Mouse (Mus musculus): ENCODE data around the gene Ryr2. TPM values are rescaled to one million over a fixed set of nuclear protein-coding genes. Genes with fewer than 3 reads are reported as not detected.

Ryr2 gene
- total RNA-seq, 1 experiment from 2014 or later = not detected

DNA sequence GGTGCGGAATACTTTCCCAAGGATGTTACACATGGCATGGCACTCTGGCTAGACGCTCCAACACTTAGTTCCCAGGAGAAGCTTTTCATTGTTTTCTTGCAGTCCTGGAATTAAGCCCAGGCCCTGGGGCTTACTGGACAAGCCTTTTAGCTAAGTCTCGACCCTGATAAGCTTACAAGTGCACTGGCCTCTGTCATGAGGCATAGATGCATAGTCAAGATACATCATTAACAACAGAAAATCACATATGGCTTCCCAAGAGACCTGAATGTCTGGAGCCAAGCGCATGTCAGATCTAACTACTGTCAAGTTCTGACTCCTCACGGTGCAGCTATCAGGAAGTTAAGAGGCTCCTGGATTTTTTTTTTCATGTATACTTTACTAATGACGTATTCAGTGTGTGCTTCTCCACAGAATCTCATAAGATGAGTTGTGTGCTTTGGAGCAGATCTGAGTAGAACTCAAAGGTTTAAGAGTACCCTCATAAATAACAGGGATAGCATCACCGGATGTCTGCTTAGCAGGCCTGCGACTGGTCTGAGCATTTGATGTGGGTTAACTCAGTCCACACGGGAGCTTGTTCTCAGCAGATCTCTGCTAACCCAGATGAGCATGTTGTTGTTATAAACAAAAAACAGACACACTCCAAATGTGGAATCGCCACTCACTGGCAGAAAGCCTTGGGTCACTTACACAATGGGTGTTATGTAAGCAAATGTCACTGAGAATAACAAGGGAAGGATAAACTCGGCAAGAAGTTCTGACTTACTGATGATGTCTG lies 179.8 kb downstream of the Ryr2 start:
- no peak for ATAC-seq (replicated peaks in 1 of 2; ENCODE audit: insufficient read depth in 1 of 2, low FRiP score in 2 of 2, low TSS enrichment in 1 of 2, low read depth in 1 of 2, poor library complexity in 2 of 2, severe bottlenecking in 2 of 2)

GRCm38 (mm10) chr13:11926215-11926614 lies 180.5 kb downstream of the Ryr2 start:
- no peak for ATAC-seq (replicated peaks in 1 of 2; ENCODE audit: insufficient read depth in 1 of 2, low FRiP score in 2 of 2, low TSS enrichment in 1 of 2, low read depth in 1 of 2, poor library complexity in 2 of 2, severe bottlenecking in 2 of 2)

- no peak for ATAC-seq (replicated peaks in 1 of 2; ENCODE audit: insufficient read depth in 1 of 2, low FRiP score in 2 of 2, low TSS enrichment in 1 of 2, low read depth in 1 of 2, poor library complexity in 2 of 2, severe bottlenecking in 2 of 2)
Observed at GRCm38 (mm10) chr13:11924732-11925131, 182.0 kb downstream of the Ryr2 start.

- no peak for ATAC-seq (replicated peaks in 1 of 2; ENCODE audit: insufficient read depth in 1 of 2, low FRiP score in 2 of 2, low TSS enrichment in 1 of 2, low read depth in 1 of 2, poor library complexity in 2 of 2, severe bottlenecking in 2 of 2)
Observed at GRCm38 (mm10) chr13:11920495-11920894, 186.2 kb downstream of the Ryr2 start.

GRCm38 (mm10) chr13:11919448-11919847 lies 187.3 kb downstream of the Ryr2 start:
- no peak for ATAC-seq (replicated peaks in 1 of 2; ENCODE audit: insufficient read depth in 1 of 2, low FRiP score in 2 of 2, low TSS enrichment in 1 of 2, low read depth in 1 of 2, poor library complexity in 2 of 2, severe bottlenecking in 2 of 2)

GRCm38 (mm10) chr13:11915619-11916018 lies 191.1 kb downstream of the Ryr2 start:
- no peak for ATAC-seq (replicated peaks in 1 of 2; ENCODE audit: insufficient read depth in 1 of 2, low FRiP score in 2 of 2, low TSS enrichment in 1 of 2, low read depth in 1 of 2, poor library complexity in 2 of 2, severe bottlenecking in 2 of 2)

GRCm38 (mm10) chr13:11914682-11915081 lies 192.1 kb downstream of the Ryr2 start:
- no peak for ATAC-seq (replicated peaks in 1 of 2; ENCODE audit: insufficient read depth in 1 of 2, low FRiP score in 2 of 2, low TSS enrichment in 1 of 2, low read depth in 1 of 2, poor library complexity in 2 of 2, severe bottlenecking in 2 of 2)

DNA sequence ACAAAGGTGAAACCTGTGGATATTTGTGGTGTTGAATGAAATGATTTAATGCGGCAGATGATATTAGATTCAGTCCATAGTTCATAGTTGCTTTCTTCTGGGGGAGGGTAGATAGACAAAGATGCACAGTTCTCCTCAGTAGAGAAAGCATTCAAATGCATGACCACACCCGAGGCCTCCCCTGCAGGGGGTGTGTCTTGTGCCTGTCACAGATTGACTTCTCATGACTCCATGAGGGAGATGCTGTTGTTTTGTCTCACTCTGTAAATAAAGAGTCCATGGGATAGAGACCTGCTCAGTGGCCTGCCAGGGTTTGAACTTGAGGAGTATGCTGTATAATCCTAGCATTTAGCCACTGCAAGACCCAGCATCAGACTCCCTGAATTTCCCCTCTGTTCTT lies 194.5 kb downstream of the Ryr2 start:
- no peak for ATAC-seq (replicated peaks in 1 of 2; ENCODE audit: insufficient read depth in 1 of 2, low FRiP score in 2 of 2, low TSS enrichment in 1 of 2, low read depth in 1 of 2, poor library complexity in 2 of 2, severe bottlenecking in 2 of 2)

- no peak for ATAC-seq (replicated peaks in 1 of 2; ENCODE audit: insufficient read depth in 1 of 2, low FRiP score in 2 of 2, low TSS enrichment in 1 of 2, low read depth in 1 of 2, poor library complexity in 2 of 2, severe bottlenecking in 2 of 2)
Observed at GRCm38 (mm10) chr13:11908123-11908522, 198.6 kb downstream of the Ryr2 start.

- no peak for ATAC-seq (replicated peaks in 1 of 2; ENCODE audit: insufficient read depth in 1 of 2, low FRiP score in 2 of 2, low TSS enrichment in 1 of 2, low read depth in 1 of 2, poor library complexity in 2 of 2, severe bottlenecking in 2 of 2)
Observed at GRCm38 (mm10) chr13:11905126-11905525, 201.6 kb downstream of the Ryr2 start.

DNA sequence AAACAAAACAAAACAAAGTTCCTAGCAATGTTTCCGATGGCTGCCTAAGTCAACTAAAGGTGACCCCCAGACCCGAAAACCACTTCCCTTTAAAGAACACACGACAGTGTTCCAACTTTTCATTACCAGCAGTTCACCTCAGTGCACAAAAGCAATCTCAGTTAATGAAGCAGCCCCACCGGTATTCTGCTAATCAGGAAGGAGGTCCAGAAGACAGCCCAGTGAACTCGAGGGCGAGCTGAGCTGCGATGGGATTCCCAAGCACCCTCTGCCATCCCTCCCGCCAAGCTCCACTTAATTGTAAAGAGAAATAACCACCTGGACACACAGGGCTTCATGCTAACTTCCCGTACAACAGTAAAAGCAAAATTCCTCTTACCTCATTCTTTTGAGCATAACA lies 203.5 kb downstream of the Ryr2 start:
- ATAC-seq (replicated peaks in 1 of 2; ENCODE audit: insufficient read depth in 1 of 2, low FRiP score in 2 of 2, low TSS enrichment in 1 of 2, low read depth in 1 of 2, poor library complexity in 2 of 2, severe bottlenecking in 2 of 2) = no peak

DNA sequence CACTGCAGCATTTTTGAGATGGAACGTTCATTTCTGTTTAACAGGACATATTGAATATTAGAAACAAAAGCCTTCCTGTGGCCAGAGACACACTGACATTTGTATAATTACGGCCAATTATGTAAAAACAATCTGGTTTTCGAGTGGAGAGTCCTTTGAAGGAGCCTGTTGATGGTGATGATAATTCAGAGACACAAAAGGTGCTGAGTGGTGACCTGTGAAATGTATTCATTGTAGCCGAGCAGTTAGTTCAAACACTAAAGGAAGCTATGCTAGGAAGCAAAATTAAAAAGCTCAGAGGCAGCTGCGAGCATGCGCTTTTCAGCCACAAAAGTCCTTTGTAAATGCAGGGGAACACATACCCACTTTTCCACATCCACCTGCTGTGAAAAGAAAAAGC lies 203.9 kb downstream of the Ryr2 start:
- ATAC-seq (replicated peaks in 1 of 2; ENCODE audit: insufficient read depth in 1 of 2, low FRiP score in 2 of 2, low TSS enrichment in 1 of 2, low read depth in 1 of 2, poor library complexity in 2 of 2, severe bottlenecking in 2 of 2) = no peak

GRCm38 (mm10) chr13:11900631-11901030 lies 206.1 kb downstream of the Ryr2 start:
- ATAC-seq (replicated peaks in 1 of 2; ENCODE audit: insufficient read depth in 1 of 2, low FRiP score in 2 of 2, low TSS enrichment in 1 of 2, low read depth in 1 of 2, poor library complexity in 2 of 2, severe bottlenecking in 2 of 2) = no peak

DNA sequence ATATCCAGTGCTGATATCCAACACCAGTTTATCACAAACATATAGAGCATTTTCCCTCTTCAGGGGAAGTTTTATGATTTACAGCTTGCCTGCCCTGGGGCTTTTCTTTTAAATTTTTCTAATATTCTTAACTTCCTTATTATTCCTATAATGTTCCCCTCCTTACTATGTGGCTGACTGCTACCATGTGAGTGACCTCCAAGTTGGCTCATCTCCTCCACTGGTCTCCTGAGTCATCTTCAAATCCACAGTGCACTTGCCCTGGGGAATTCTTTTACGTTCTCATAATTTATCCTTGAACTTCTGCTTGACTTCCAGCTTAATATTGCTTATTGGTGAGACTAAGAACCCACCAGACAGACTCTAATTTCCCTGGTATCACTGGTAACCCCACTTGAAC lies 211.1 kb downstream of the Ryr2 start:
- ATAC-seq (replicated peaks in 1 of 2; ENCODE audit: insufficient read depth in 1 of 2, low FRiP score in 2 of 2, low TSS enrichment in 1 of 2, low read depth in 1 of 2, poor library complexity in 2 of 2, severe bottlenecking in 2 of 2) = no peak

- no peak for ATAC-seq (replicated peaks in 1 of 2; ENCODE audit: insufficient read depth in 1 of 2, low FRiP score in 2 of 2, low TSS enrichment in 1 of 2, low read depth in 1 of 2, poor library complexity in 2 of 2, severe bottlenecking in 2 of 2)
Observed at GRCm38 (mm10) chr13:11891739-11892138, 215.0 kb downstream of the Ryr2 start.

DNA sequence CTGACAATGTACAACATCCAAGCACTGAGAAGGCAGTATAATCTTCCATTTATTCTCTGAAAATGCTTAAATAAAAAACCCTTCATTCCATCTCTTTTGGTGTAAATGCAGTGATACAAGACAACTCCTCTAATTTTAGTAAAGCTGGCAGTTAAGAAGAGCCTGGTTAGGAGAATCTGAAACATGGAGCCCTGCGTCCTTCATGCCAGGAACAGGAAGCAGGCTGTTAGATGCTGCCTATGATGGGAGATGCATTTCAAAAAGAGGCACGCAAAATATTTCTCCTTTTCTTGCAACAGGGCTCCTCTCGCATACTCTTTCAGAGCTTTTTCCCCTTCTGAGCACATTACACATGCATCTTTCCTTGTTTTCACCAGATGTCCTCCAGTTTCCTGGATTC lies 215.6 kb downstream of the Ryr2 start:
- no peak for ATAC-seq (replicated peaks in 1 of 2; ENCODE audit: insufficient read depth in 1 of 2, low FRiP score in 2 of 2, low TSS enrichment in 1 of 2, low read depth in 1 of 2, poor library complexity in 2 of 2, severe bottlenecking in 2 of 2)

DNA sequence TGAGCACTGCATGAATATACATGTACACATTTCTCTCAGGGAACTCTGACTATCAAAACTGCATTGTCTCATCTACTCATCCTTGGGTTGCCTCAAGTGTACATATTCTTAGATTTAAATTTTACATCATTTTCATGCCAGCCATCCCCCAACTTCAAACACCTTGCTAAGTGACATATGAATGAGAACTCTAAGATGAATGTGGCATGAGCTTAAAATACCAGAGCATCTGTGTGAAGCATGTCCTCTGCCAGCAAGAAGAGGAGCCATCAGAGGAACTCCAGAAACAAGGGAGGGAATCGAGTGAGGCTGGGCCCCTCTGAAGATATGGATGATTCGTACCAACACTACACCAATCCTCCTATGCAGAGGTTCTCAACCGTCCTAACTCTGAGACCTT lies 222.6 kb downstream of the Ryr2 start:
- no peak for ATAC-seq (replicated peaks in 1 of 2; ENCODE audit: insufficient read depth in 1 of 2, low FRiP score in 2 of 2, low TSS enrichment in 1 of 2, low read depth in 1 of 2, poor library complexity in 2 of 2, severe bottlenecking in 2 of 2)

- ATAC-seq (replicated peaks in 1 of 2; ENCODE audit: insufficient read depth in 1 of 2, low FRiP score in 2 of 2, low TSS enrichment in 1 of 2, low read depth in 1 of 2, poor library complexity in 2 of 2, severe bottlenecking in 2 of 2) = no peak
Observed at GRCm38 (mm10) chr13:11882359-11882758, 224.4 kb downstream of the Ryr2 start.

DNA sequence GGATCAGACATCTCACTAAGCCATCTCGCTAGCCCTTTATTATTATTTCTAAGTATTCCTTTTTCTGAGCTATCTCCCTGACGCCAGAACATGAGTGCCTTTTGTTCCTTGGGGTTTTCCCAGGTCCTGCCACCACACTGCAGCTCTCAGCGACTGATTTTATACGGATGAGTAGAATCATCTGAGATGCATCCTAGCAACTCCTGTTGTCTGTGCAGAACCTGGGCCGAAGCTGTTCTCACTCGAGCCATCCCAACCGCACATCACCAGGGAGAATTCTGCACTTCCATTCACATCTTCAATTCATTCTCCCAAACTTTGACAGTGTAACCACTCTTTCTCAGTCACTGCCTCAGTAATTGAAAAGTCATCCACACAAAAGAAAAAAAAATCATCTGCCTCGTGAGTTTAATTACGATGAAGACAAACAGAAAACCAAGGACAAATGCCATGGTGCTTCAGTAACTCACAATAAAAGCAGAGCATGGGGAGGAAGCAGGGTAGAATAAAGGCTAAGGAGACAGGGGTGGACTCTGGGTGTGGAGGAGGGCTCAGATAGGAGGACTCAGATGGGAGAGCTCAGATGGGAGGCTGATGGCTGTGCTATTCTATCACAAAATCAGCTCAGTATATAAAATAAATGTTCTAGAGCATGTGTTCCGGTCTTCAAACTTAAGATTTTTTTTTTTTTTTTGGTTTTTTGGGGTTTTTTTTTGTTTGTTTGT lies 226.1 kb downstream of the Ryr2 start:
- ATAC-seq (replicated peaks in 1 of 2; ENCODE audit: insufficient read depth in 1 of 2, low FRiP score in 2 of 2, low TSS enrichment in 1 of 2, low read depth in 1 of 2, poor library complexity in 2 of 2, severe bottlenecking in 2 of 2) = no peak
